Mouse (Mus musculus) G1E-ER4 (cell line): ENCODE results near the gene Itga6. TPM values are rescaled to one million over a fixed set of nuclear protein-coding genes. Genes with fewer than 3 reads are reported as not detected.

ENCODE experiments used
- GATA1 ChIP-seq: IDR thresholded peaks from one replicate; pipeline ENCODE4 v1.8.0; 2012; ENCODE audit warnings: low read length, inconsistent platforms
- polyA plus RNA-seq: library from polyadenylated mRNA; stranded (reverse); fragments of >175 nt; gene quantifications from 2 replicates; pipeline ENCODE4 v1.2.3, GENCODE M21; 2012

The Itga6 gene
- polyA plus RNA-seq, 1 experiment: 0.10 TPM

DNA sequence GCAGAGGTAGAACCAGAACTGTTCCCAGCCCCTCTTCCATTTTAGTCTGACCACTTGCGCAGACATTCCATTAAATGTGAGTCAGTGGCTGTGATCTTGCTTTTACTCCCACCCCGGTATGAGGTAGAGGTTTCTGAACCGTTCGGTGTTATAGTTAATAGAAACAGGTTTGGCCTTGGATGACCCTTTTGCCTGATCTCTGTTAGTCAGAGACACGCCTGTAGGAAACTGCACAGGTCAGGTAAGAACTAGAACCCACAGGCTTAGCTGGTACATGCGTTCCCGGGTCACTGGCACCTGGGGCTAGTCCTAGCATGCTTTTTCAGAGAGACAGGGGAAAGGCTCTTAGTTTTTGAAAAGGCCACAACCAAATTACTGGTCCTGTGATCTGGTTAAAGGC, 59.7 kb downstream of the Itga6 start:
- no peak for TF ChIP-seq GATA1

DNA sequence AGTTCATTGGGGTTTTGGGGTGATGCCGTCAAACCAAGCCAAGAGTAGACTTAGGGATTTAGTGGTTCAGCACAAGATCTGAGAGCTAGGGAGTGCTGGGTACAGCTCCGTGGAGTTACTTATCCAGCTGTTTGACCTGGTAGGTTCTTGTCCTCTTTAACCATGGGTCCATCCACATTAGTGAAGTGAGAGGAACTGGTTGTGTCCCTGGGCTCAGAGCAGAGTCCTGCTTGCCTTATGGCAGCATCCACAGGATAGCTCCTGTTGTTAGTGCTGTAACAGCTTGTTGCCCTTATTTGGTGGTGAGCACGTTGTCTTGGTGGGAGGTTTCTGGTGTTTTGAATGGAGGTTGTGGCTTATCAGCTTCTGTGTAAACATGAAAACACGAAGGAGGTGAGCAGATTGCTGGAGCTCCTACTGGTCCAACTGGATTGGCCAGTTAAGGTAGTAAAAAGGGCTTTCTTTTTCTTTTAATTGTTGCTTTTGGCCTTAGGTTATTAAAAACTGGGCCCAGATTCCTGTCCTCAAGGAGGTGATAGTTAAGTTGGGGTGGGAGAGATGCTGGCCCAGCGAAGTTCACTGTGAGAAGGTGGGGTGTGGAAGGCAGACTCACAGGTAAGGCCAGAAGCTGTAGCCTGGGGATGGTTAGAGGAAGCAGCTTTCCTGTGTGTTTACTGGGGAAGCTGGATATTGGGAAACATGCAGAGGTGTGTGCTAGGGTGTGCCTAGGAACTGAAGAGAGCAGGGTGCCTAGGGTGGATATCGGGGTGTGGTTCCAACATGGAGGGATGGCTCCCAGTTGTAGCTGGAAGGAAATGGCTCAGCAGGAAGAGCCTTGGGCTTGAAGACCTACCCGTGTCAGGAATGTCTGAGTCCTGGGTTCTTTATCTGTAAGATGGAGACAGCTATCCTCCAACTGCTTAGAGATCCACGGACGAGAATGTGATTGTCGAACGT, 60.5 kb downstream of the Itga6 start:
- no peak for TF ChIP-seq GATA1

GRCm38 (mm10) chr2:71809289-71809860, 64.0 kb downstream of the Itga6 start:
- no peak for TF ChIP-seq GATA1

DNA sequence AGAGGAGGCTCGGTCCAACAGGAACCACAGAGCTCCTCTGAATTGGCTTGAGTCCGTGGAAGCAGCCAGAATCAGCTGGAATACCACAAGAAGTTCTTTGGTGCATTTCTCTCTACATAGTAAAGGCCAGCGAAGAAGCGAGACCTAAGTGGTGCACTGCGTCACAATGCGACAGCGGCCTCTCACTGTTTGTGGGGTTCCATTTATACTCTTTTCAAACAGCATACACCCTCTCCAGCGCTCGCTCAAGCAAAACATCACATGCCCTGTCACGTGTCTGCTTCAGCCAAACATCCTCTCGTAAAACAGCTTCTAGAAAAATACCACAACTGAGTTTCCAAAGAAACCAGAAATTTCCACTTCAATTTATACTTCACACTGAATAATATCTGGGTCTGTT, 64.6 kb downstream of the Itga6 start:
- no peak for TF ChIP-seq GATA1

- TF ChIP-seq GATA1: no peak
Observed at GRCm38 (mm10) chr2:71810906-71811305, 65.5 kb downstream of the Itga6 start.

GRCm38 (mm10) chr2:71812221-71813021, 67.0 kb downstream of the Itga6 start:
- no peak for TF ChIP-seq GATA1

GRCm38 (mm10) chr2:71813022-71813358, 67.6 kb downstream of the Itga6 start:
- no peak for TF ChIP-seq GATA1

- no peak for TF ChIP-seq GATA1
Observed at GRCm38 (mm10) chr2:71813371-71813770, 68.0 kb downstream of the Itga6 start.

DNA sequence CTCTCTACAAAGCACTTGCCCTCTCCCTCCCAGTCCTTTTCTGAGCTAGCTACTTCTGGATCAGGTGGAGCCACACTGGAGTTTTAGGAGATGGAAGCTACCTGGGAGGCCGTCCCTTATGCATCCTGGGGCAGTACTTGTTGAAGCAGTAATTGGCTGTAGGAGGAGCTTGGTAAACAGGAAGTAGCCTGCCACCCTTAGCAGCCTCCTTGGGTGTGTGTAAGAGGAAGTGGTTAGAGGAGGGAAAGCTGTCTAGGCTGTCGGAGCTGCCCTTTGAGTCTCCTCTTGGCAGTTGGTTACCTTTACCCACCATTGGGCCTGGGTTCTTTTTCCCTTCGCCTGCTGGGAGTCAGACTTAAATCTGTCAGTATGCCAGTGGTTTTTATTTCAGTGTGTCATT, 68.6 kb downstream of the Itga6 start:
- TF ChIP-seq GATA1: no peak

DNA sequence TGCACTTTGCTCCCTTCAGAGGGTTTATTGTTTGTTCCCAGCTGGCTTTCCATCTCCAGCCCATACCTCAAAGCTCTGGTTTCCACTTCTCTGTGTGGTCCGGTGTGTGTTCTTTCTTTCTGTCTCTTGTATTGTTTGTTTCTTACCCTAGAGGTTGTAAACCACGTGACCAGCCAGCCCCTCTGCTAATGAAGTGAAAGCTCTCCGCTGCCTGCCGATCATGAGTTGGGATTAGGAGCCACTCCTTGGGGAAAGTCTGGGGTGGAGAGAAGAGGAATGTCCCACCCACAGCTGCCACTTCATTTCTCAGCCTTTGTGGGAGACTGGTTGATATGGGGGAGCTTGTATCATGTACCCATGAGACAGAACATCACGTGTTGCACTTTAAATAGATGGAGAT, 69.9 kb downstream of the Itga6 start:
- no peak for TF ChIP-seq GATA1

DNA sequence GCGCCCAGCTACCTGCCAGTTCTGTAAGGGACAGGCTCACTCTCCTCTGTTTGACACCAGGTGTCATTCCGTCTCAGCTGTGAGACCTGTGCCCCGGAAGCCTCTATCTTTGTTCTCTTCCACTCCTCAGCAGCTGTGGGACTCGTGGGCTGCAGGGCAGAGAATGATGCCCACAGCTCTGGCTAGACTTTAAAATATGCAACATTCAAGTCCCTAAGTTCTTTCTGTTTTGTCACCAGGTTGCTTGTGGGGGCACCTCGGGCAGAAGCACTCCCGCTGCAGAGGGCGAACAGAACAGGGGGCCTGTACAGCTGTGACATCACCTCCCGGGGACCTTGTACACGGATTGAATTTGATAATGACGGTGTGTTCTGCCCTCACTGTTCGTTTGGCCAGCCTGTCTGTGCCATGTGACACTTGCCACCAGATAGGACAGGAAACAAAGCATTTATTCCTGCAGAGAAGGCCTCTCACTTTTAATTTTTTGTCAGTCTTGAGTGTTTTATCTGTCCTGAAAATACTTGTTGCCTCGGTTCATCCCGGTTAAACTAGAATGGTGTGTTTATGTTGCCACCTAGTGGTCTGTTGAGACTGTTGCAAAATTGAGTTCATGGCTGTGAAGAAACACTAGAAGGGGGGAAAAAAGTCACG, 71.1 kb downstream of the Itga6 start:
- TF ChIP-seq GATA1: no peak

DNA sequence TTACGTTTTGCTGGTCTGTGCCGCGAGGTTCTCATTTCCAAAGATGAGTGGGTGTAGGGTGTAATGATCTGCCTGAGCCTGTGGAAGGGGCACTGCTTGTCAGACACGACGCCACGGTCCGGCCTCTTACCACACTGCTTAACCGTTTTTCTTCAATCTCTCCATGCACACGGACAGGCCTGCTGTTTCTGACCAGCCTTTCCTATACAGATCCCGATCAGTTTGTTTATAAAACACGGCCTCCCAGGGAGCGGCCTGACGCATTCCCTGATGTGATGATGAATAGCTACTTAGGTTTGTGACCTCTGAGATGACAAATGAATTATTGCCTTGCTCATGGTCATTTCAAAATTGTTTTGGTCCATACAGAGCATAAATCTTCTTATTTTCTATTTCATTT, 78.7 kb downstream of the Itga6 start:
- TF ChIP-seq GATA1: no peak

DNA sequence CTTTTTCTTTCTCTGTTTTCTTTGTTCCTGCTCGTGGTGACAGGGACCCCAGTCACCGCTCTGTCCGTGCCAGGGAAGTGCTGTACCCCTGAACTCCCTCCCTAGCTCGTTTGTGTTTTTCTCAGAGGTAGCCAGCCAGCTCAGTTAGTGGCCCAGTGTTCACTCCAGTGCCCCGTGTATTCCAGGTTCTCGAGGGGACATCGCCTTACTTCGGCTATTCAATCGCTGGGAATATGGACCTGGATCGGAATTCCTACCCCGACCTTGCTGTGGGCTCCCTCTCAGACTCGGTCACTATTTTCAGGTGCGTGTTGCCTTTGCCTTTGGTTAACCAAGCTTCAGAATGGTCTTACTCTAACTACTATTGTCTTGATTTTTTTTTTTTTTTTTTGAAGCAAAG, 82.3 kb downstream of the Itga6 start:
- no peak for TF ChIP-seq GATA1

- no peak for TF ChIP-seq GATA1
Observed at GRCm38 (mm10) chr2:71828928-71829327, 83.5 kb downstream of the Itga6 start.

DNA sequence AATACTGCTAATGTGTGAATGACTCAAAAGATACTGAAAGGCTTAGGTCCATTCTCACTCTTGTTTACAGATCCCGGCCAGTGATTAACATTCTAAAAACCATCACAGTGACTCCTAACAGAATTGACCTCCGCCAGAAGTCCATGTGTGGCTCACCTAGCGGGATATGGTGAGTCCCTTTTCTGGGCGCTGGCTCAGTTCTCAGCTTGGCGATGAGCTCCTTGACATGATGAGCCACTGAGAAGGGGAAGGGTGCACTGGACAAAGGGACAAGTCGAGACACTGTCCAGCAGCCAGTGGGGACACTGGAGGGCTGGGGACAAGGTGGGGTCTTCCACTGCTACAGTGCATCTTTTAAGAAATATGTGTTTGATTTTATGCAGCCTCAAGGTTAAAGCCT, 88.2 kb downstream of the Itga6 start:
- no peak for TF ChIP-seq GATA1

- TF ChIP-seq GATA1: no peak
Observed at GRCm38 (mm10) chr2:71834371-71834770, 89.0 kb downstream of the Itga6 start.

DNA sequence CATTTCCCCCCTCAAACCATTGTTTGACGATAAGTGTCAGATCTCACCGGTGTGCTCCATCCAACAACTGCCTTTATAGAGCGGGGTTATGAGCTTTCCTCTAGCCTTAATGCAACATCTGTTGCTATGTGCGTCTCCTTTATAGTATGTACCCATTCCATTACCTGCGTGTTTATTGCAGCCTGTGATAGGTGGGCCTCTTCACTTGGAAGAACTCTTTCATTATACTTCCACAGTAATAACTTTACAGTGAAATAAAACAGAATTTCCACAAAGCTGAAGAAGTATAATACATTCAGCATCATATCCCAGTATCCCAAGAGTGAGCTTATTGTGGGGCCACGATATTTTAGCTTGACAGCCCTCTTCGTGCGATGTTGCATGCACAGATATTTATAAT, 90.1 kb downstream of the Itga6 start:
- no peak for TF ChIP-seq GATA1
